Mouse (Mus musculus): ENCODE results near the gene Igsf6. TPM values are rescaled to one million over a fixed set of nuclear protein-coding genes. Genes with fewer than 3 reads are reported as not detected.

Igsf6 gene
- polyA plus RNA-seq (2015; fragmentation: Illumina TruSeq; extraction: RNeasy Lipid Tissue Mini Kit (QIAGEN cat#74804); ENCODE audit: insufficient read depth, low read depth, low replicate concordance) = 0.74 TPM

GRCm38 (mm10) chr7:121074281-121074680, at the start of gene Igsf6:
Gene Igsf6, minus strand, starts transcription at chr7:121074572.

DNA sequence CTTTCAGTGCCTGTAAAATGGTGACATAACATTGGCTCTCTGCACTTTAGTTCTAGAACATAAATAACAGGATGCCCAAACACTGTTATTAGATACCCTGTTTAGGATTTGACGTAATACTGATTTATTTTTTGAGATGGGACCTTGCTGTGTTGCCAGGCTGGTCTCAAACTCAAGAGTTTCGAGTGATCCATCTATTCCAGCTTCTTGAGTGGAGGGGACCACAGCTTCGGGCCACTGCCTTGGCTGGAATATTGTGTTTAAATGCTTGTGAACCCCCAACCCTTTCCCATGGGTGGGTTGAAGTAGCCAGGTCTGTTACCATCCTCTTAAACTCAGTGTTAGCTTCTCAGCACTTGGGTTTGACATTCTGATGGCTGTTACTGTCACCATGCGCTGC, 7.0 kb upstream of the Igsf6 start, which contains the start of gene Otoa:
Otoa (plus strand) TSS at position 301 of the 400 bp plus-strand sequence.

DNA sequence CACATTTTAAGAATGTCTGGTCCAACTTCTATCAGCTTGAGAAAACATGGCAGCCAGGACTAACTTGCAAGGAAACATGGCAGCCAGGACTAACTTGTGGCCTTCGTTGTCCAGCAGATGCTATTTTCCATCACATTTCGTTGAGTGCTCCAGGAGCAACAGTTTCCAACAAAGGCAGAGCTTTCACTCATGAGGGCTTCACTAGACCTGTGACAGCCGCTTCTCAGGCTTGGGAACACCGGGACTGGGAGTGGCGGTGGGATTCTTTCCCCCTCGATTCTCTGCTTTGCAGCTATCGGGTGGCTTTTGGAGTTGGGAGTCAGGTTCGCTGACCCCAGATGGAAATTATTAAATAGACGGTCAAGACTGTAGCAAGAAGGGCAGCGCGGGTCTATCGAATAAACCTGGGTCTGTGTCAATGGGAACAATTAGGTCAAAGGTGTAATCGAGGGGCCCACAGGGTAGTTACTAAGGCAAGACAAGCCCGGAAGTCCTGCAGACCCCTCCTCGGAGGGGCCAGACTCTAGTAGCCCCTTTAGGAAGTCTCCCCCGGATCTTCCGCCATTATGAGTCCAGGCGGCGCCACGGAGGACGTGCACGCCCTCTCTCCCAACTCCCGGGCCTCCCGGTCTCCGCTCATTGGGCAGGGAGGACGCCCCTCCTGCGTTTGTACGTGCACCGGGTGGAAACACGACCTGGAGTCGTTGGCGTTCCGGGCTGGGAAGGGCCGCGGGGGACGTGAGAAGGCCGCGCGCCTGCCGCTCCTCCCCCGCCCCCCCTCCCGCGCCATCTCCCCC, 40.3 kb downstream of the Igsf6 start, which contains the start of gene Mettl9:
Mettl9 (plus strand) TSS at position 590 of the 797 bp plus-strand sequence.

Other genes with a start within 250 kb of the Igsf6 start
- 11.0 TPM for gene Eef2k, start 231.7 kb downstream of the Igsf6 start, polyA plus RNA-seq (2015; fragmentation: Illumina TruSeq; extraction: RNeasy Lipid Tissue Mini Kit (QIAGEN cat#74804); ENCODE audit: insufficient read depth, low read depth, low replicate concordance)
- 3.8 TPM for gene Polr3e, start 156.8 kb downstream of the Igsf6 start, polyA plus RNA-seq (2015; fragmentation: Illumina TruSeq; extraction: RNeasy Lipid Tissue Mini Kit (QIAGEN cat#74804); ENCODE audit: insufficient read depth, low read depth, low replicate concordance)
- 6.9 TPM for gene Cdr2, start 92.3 kb downstream of the Igsf6 start, polyA plus RNA-seq (2015; fragmentation: Illumina TruSeq; extraction: RNeasy Lipid Tissue Mini Kit (QIAGEN cat#74804); ENCODE audit: insufficient read depth, low read depth, low replicate concordance)
- 0.90 TPM for gene Mfsd13b, start 92.1 kb downstream of the Igsf6 start, polyA plus RNA-seq (2015; fragmentation: Illumina TruSeq; extraction: RNeasy Lipid Tissue Mini Kit (QIAGEN cat#74804); ENCODE audit: insufficient read depth, low read depth, low replicate concordance)
- gene Mettl9, start 40.1 kb downstream of the Igsf6 start, polyA plus RNA-seq (2015; fragmentation: Illumina TruSeq; extraction: RNeasy Lipid Tissue Mini Kit (QIAGEN cat#74804); ENCODE audit: insufficient read depth, low read depth, low replicate concordance) = 17.6 TPM
- 0.31 TPM for gene Otoa, start 7.1 kb upstream of the Igsf6 start, polyA plus RNA-seq (2015; fragmentation: Illumina TruSeq; extraction: RNeasy Lipid Tissue Mini Kit (QIAGEN cat#74804); ENCODE audit: insufficient read depth, low read depth, low replicate concordance)